Mouse (Mus musculus) adrenal gland, adult 8-10 months (tissue): ENCODE results near the gene Rhoj. TPM values are rescaled to one million over a fixed set of nuclear protein-coding genes. Genes with fewer than 3 reads are reported as not detected.

Experiments
- DNase-seq: peaks from one replicate; pipeline ENCODE4 v3.0.0; 2022
- total RNA-seq, 4 experiments: library from RNA; stranded (reverse); gene quantifications; 2 replicates each; pipeline ENCODE4 v1.2.4; 2022

The Rhoj gene
- total RNA-seq, 4 experiments from 2014 or later: 12.0 to 17.9 (median 14.9) TPM

GRCm38 (mm10) chr12:75350750-75351149, 42.6 kb downstream of the Rhoj start:
- no peak for DNase-seq

- no peak for DNase-seq
These were observed 43.7 kb downstream of the Rhoj start for GRCm38 (mm10) chr12:75351846-75352245.

- DNase-seq: no peak
These were observed 44.3 kb downstream of the Rhoj start for GRCm38 (mm10) chr12:75352410-75352809.

DNA sequence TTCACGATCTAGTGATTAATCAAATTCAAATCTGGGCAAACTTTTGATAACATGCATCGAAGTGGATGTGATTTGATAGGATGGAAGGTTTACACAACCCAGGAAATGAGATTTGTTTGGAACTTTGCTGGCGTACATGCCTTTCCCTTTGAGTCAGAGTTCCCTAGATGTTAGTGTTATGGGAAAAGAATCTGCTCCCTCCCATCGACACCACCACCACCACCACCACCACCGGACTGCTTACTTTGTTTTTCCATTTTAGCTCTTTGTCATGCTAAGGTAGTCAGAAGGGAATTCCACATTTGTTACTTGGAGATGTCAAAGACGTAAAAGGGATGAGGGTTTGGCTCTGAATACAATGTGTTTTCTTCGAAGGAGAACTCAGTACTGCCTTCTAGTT, 46.2 kb downstream of the Rhoj start:
- DNase-seq: no peak

GRCm38 (mm10) chr12:75357781-75358180, 49.7 kb downstream of the Rhoj start:
- no peak for DNase-seq

DNA sequence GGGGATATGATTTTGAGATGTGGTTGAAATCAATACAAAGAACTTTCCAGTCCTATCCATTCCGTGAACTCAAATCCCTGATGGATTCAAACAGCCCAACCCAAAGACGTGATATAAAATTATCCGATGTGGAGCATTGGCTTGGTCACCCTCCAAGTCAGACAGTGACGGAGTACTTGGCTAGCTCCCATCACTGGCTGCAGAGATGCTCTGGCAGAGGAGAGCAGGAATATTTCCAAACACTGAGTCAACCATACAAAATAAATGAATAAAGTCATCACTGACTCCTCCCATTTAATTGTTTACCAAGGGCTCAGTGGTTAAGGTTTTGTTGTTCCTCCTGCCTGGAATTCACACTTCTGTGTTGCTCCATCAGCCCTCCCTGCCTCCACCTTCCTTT, 50.6 kb downstream of the Rhoj start:
- no peak for DNase-seq

DNA sequence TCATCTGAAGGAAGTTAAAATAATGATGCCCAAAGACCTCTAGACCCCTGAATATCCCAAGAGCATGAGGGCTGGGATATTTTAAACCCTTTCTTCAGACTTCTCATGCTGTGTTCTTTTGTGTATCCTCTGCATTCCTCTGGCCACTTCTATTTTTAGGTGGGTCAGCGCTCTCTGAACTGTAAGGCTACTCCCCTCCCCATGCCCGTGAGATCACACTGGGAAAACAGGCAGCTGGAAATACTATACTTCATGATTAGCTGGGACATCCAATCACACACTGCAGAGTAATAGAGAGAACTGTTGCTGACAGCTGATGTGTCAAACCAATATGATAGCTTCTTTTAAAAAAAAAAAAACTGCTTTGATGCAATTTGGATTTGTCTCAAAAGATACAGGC, 51.4 kb downstream of the Rhoj start:
- no peak for DNase-seq

GRCm38 (mm10) chr12:75359921-75360482, 51.9 kb downstream of the Rhoj start:
- DNase-seq: no peak

- DNase-seq: no peak
These were observed 54.3 kb downstream of the Rhoj start for GRCm38 (mm10) chr12:75362456-75362855.

- no peak for DNase-seq
These were observed 56.3 kb downstream of the Rhoj start for GRCm38 (mm10) chr12:75364416-75364815.

GRCm38 (mm10) chr12:75365621-75366124, 57.6 kb downstream of the Rhoj start:
- no peak for DNase-seq

- no peak for DNase-seq
These were observed 59.2 kb downstream of the Rhoj start for GRCm38 (mm10) chr12:75367371-75367770.

DNA sequence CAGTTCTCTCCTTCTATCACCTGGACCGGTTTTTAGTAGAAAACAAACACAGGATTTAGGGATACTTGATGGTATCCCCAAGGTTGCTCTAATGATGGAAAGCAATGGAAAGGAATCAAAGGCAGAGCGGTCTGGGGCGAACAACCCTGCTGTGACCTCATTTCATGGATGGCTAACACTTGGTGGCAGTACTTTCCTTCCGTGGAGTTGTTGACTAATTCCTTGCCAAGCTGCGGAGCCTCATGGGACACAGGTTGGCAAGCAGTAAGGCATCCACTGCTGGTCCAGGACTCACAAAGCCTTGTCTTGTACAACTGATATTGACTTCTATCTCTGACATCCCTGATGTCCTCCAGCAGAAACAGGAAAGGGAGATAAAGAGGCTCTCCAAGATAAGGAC, 60.4 kb downstream of the Rhoj start:
- DNase-seq: no peak

DNA sequence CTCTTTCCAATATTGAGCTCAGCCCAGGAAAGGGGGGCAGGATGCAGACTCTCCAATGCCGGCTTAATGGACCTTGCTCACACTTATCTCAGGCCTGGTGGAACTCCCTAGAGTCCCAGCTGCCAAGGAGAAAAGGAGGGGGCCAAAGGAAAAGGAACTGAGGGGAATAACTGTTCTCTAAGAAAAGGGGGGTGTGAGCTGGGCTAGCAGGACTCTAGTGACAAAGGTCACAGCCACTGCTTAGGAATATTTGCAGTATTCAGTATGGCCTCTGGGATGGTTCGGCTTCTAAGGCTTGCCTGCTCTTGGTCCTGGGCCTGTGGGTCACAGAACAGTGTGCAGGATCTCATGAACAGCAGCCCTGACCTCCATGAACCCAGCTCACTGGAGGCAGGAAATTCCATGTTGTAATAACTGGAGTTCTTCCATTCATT, 61.3 kb downstream of the Rhoj start:
- peak; percentile 9 for DNase-seq

GRCm38 (mm10) chr12:75374437-75374836, 66.3 kb downstream of the Rhoj start:
- no peak for DNase-seq

DNA sequence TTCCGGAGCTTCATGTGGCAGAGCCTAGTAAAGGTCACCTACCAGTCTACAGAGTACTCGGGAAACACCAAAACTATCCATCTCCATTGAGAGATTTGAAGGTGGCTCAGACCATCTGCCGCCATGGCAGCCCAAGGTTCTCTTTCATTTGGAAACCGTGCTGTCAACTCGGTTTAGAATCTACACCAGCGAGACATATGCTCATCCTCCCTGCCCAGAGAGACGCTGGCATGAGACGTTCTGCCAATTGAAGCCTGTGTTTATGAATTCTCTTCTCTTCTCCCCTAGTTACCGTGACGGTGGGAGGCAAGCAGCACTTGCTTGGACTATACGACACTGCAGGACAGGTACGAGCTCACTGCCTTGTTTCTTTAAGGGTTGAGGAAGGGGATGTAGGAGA, 66.9 kb downstream of the Rhoj start:
- no peak for DNase-seq

GRCm38 (mm10) chr12:75376126-75376525, 68.0 kb downstream of the Rhoj start:
- DNase-seq: no peak

- no peak for DNase-seq
These were observed 78.6 kb downstream of the Rhoj start for GRCm38 (mm10) chr12:75386731-75387130.

- DNase-seq: no peak
These were observed 79.0 kb downstream of the Rhoj start for GRCm38 (mm10) chr12:75387156-75387555.

GRCm38 (mm10) chr12:75387846-75388245, 79.7 kb downstream of the Rhoj start:
- DNase-seq: no peak

DNA sequence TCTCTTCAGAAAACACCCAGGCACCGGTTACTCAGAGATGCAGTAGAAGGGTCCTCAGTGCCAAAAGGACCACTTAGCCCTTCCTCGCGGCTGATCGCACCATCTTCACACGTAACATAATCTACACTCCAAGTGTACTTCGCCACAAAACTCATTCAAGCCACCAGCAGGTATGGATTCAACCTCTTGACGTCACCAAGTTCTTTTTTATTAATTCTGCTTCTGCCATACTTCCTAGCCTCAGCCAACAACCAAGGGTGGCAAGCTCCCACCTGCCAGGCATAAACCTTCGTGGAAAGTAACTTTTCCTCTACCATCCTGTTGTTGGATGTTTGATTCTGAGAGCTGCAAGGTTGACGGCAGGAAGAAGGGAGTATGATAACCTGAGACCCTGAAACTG, 80.4 kb downstream of the Rhoj start:
- no peak for DNase-seq

DNA sequence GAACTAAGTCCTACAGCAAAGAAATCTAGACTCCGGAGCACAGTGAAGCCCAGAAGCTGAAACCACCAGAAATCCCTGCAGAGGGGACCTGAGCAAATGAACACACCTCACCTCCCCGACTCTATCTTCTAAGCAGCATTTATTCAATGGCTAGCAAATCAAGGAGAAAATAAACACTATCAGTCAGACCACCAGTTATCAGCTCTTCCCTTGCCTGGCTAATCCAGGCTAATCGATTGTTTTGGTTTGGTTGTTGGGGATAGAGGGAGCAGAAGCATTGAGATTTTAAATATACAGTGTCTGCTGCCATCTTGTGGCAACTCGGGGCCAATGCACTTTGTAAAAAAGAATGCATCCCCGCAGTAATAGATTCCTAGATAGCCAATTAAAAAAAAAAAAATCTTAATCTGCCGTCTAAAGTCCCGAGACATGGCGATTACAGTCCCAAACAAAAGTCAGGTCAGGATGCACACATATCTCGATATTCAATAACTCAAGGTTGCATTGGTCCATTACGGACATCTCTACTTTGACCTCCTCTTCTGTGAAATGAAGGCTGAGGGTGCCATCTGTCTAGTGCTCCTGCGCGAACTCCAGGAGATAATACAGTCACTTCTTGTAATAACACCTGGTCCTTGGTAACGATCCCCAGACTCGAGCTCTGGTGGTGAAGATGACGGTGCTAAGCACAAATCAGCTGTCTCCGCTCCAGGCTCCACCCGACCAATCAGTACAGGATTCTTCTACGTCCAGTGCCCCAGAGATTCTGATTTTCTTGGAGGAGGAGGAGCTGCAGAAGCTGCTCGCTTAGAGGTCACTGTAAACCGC, 81.4 kb downstream of the Rhoj start:
- DNase-seq: no peak

DNA sequence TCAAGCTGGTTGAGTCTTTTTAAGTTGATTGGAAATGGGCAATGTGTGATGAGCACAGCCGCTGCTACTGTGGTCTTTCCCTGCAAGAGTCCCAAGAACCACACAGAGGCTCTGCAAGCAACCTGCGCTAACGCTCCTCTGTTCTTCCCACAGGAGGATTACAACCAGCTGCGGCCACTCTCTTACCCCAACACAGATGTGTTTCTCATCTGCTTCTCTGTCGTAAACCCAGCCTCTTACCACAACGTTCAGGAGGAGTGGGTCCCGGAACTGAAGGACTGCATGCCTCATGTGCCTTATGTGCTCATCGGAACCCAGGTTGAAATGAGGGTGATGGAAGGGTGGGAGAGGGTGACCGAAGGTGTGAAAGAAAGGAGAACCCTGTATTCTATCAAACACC, 83.4 kb downstream of the Rhoj start:
- no peak for DNase-seq
